Mouse (Mus musculus) Patski (cell line): Measurements from ENCODE around the gene Rere. TPM values are rescaled to one million over a fixed set of nuclear protein-coding genes. Genes with fewer than 3 reads are reported as not detected.
A peak's percentile ranks its signal among the peaks of the same experiment; 100 is the strongest.

Experiments
- ATAC-seq: fragments of 100-300 bp; one replicate; pipeline ENCODE4 v1.8.0; 2021
- CTCF ChIA-PET: fragments of 350-600 bp; sonication (Branson Sonifier 250); formaldehyde crosslinking; loops from one replicate; lab custom pipeline; 2022; ENCODE audit warnings: inconsistent platforms; lab: Charles Lee
- POLR2A ChIA-PET: fragments of 350-600 bp; sonication (Branson Sonifier 250); formaldehyde crosslinking; loops from one replicate; lab custom pipeline; 2022; ENCODE audit warnings: antibody characterized with exemption, inconsistent platforms; lab: Charles Lee
- DNase-seq: peaks from one replicate; pipeline ENCODE4 v3.0.0-alpha.2; 2011; ENCODE audit warnings: low read depth, low spot score
- H3K27me3 ChIP-seq: fragments of 371-371 bp; one replicate; pipeline ENCODE4 v1.5.1; 2021
- CTCF ChIP-seq: fragments of 100-300 bp; IDR thresholded peaks from one replicate; pipeline ENCODE4 v1.5.1; 2021
- in situ Hi-C: fragments of 300-500 bp; cut with MboI; formaldehyde crosslinking; loops from 3 replicates; pipeline ENCODE4 v1.11.1; 2018; ENCODE audit warnings: low pct_unique_long_range_greater_than_20kb, mixed read lengths
- polyA plus RNA-seq: library from polyadenylated mRNA; unstranded; gene quantifications from one replicate; pipeline ENCODE4 v1.2.3, GENCODE M21; 2021

The Rere gene
- polyA plus RNA-seq, 1 experiment from 2014 or later, result 155 TPM

GRCm38 (mm10) chr4:150414296-150414695 lies 132.8 kb downstream of the Rere start:
- ChIA-PET CTCF (interaction anchor here (1.0 to 1.2 kb wide), 2 partner anchors 9 to 72 kb away, joined by 3 read pairs; no protein-coding TSS in a partner anchor), POLR2A (interaction anchor here (0.7 kb wide), 1 partner anchor 36 kb away, joined by 3 read pairs; no protein-coding TSS in a partner anchor)
- DNase-seq (no peak), ATAC-seq (no peak)
- no peaks in the 10 kb centered on the region for H3K27me3 ChIP-seq
- in situ Hi-C loops, result no loop called here
- no peak for TF ChIP-seq CTCF

- DNase-seq (no peak), ATAC-seq (no peak)
- in situ Hi-C loops, result no loop called here
- no peak for TF ChIP-seq CTCF
- CTCF ChIA-PET, result interaction anchor here (1.0 to 1.2 kb wide), 2 partner anchors 9 to 71 kb away, joined by 3 read pairs; no protein-coding TSS in a partner anchor
- no peaks in the 10 kb centered on the region for H3K27me3 ChIP-seq
- POLR2A ChIA-PET, result interaction anchor here (0.7 kb wide), 1 partner anchor 37 kb away, joined by 3 read pairs; no protein-coding TSS in a partner anchor
Observed at GRCm38 (mm10) chr4:150414759-150415158, 133.3 kb downstream of the Rere start.

GRCm38 (mm10) chr4:150415227-150415969 lies 134.0 kb downstream of the Rere start:
- in situ Hi-C loops, result no loop called here
- no peak for ATAC-seq
- TF ChIP-seq CTCF, result no peak
- no peaks in the 10 kb centered on the region for H3K27me3 ChIP-seq
- CTCF ChIA-PET, result interaction anchor here (0.8 to 1.2 kb wide), 3 partner anchors 10 to 71 kb away, joined by 3 read pairs; no protein-coding TSS in a partner anchor
- POLR2A ChIA-PET, result no interaction called here
- DNase-seq, result peak; percentile 39

- no peak for TF ChIP-seq CTCF
- CTCF ChIA-PET, result no interaction called here
- in situ Hi-C loops, result no loop called here
- ATAC-seq (no peak), DNase-seq (no peak)
- POLR2A ChIA-PET, result no interaction called here
- no peaks in the 10 kb centered on the region for H3K27me3 ChIP-seq
Observed at GRCm38 (mm10) chr4:150420576-150421263, 139.3 kb downstream of the Rere start.

- ATAC-seq, result no peak
- H3K27me3 ChIP-seq, result no peaks in the 10 kb centered on the region
- no peak for TF ChIP-seq CTCF
- CTCF ChIA-PET, result no interaction called here
- DNase-seq, result no peak
- in situ Hi-C loops, result no loop called here
- POLR2A ChIA-PET, result interaction anchor here (0.5 to 0.6 kb wide), 2 partner anchors 212 to 1262 kb away, joined by 3 read pairs; no protein-coding TSS in a partner anchor
Observed at GRCm38 (mm10) chr4:150426098-150426879, 144.8 kb downstream of the Rere start.

- in situ Hi-C loops, result no loop called here
- POLR2A ChIA-PET, result interaction anchor here (0.6 kb wide), 1 partner anchor 1263 kb away, joined by 3 read pairs; no protein-coding TSS in a partner anchor
- H3K27me3 ChIP-seq, result no peaks in the 10 kb centered on the region
- no peak for TF ChIP-seq CTCF
- ATAC-seq (no peak), DNase-seq (no peak)
- CTCF ChIA-PET, result interaction anchor here (0.9 kb wide), 1 partner anchor 19 kb away, joined by 3 read pairs; no protein-coding TSS in a partner anchor
Observed at GRCm38 (mm10) chr4:150426880-150427476, 145.5 kb downstream of the Rere start.

GRCm38 (mm10) chr4:150428762-150429161 lies 147.3 kb downstream of the Rere start:
- DNase-seq, result no peak
- H3K27me3 ChIP-seq, result no peaks in the 10 kb centered on the region
- in situ Hi-C loops, result no loop called here
- CTCF ChIA-PET, result no interaction called here
- ATAC-seq, result no peak
- POLR2A ChIA-PET, result no interaction called here
- TF ChIP-seq CTCF, result no peak

GRCm38 (mm10) chr4:150433827-150434574 lies 152.6 kb downstream of the Rere start:
- TF ChIP-seq CTCF, result no peak
- no peak for ATAC-seq
- in situ Hi-C loops, result no loop called here
- DNase-seq, result no peak
- H3K27me3 ChIP-seq, result no peaks in the 10 kb centered on the region
- POLR2A ChIA-PET, result no interaction called here
- CTCF ChIA-PET, result interaction anchor here (0.9 kb wide), 1 partner anchor 8 kb away, joined by 3 read pairs; no protein-coding TSS in a partner anchor

- no peak for ATAC-seq
- no peak for TF ChIP-seq CTCF
- no peak for DNase-seq
- ChIA-PET POLR2A (no interaction called here), CTCF (no interaction called here)
- H3K27me3 ChIP-seq, result no peaks in the 10 kb centered on the region
- in situ Hi-C loops, result no loop called here
Observed at GRCm38 (mm10) chr4:150435590-150435989, 154.1 kb downstream of the Rere start.
